Mouse (Mus musculus) neural tube, embryonic 14.5 days (tissue): ENCODE results near the gene 4930404H24Rik. TPM values are rescaled to one million over a fixed set of nuclear protein-coding genes. Genes with fewer than 3 reads are reported as not detected.

Source experiments
- ATAC-seq: fragments of 200-750 bp; cut with Nextera tagmentation; 2 replicates; pipeline ENCODE4 v1.8.0; 2017; ENCODE audit warnings: low read depth, mild to moderate bottlenecking, moderate TSS enrichment, moderate library complexity
- H3K27ac ChIP-seq: fragments of 300-500 bp; sonication (generic); 2 replicates; pipeline ENCODE4 v1.5.1; 2014; ENCODE audit warnings: low read depth, mild to moderate bottlenecking, control low read depth, low read length, moderate library complexity, mixed read lengths
- H3K27me3 ChIP-seq: fragments of 300-500 bp; sonication (generic); 2 replicates; pipeline ENCODE4 v1.6.1; 2014; ENCODE audit warnings: low read length; ENCODE audit not compliant: control insufficient read depth, insufficient read depth
- H3K36me3 ChIP-seq: fragments of 300-500 bp; sonication (generic); 2 replicates; pipeline ENCODE4 v1.6.1; 2014; ENCODE audit warnings: low read length, mixed read lengths; ENCODE audit not compliant: control insufficient read depth, insufficient read depth
- H3K4me1 ChIP-seq: fragments of 300-500 bp; sonication (generic); 2 replicates; pipeline ENCODE4 v1.6.1; 2014; ENCODE audit warnings: low read length; ENCODE audit not compliant: control insufficient read depth, insufficient read depth
- H3K4me2 ChIP-seq: fragments of 300-500 bp; sonication (generic); 2 replicates; pipeline ENCODE4 v1.6.1; 2014; ENCODE audit warnings: mild to moderate bottlenecking, low read depth, low read length, control low read depth
- H3K4me3 ChIP-seq: fragments of 300-500 bp; sonication (generic); 2 replicates; pipeline ENCODE4 v1.5.1; 2014; ENCODE audit warnings: low read depth, low read length, control low read depth, mixed read lengths
- H3K9ac ChIP-seq: fragments of 300-500 bp; sonication (generic); replicated peaks from 2 replicates; pipeline ENCODE4 v1.6.1; 2014; ENCODE audit warnings: low read depth, mild to moderate bottlenecking, control low read depth, low read length, mixed read lengths
- H3K9me3 ChIP-seq: fragments of 300-500 bp; sonication (generic); 2 replicates; pipeline ENCODE4 v1.6.1; 2016; ENCODE audit warnings: low read length; ENCODE audit not compliant: control insufficient read depth
- WGBS: fragments of 180-500 bp; shearing (Covaris S2); extraction: QIAGEN DNeasy Blood & Tissue Kit; methylation state at CpG from one replicate; pipeline ENCODE4 v1.1.7; 2014; 5-methylcytosine and 5-hydroxymethylcytosine counted together
- polyA plus RNA-seq: library from polyadenylated mRNA; unstranded; fragments of >200 nt; fragmentation: Nextera tagmentation; extraction: Ambion mirVana; gene quantifications from 2 replicates; pipeline ENCODE4 v1.2.1, GENCODE M21; 2014

Gene 4930404H24Rik
- polyA plus RNA-seq, 1 experiment from 2014 or later, result not detected

DNA sequence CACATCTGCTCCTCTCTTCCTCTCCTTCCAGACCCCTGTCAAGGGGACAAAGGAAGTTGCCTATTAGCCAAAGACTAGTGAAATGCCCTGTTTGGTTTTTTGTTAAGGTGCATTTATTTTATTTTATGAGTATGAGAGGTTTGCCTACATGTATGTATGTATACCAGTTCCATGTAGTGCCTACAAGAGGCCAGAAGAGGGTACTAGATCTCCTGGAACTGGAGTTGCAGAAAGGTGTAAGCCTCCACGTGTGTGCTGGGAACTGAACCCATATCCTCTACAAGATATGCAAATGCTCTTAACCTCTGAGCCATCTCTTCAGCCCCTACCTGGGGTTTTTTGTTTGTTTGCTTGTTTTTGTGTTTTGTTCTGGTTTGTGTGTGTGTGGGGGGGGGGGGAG lies 41.4 kb downstream of the 4930404H24Rik start:
- no peak overlapping the region for H3K27ac ChIP-seq
- no peak overlapping the region for H3K4me3 ChIP-seq
- H3K9me3 ChIP-seq, result no peaks in the 10 kb centered on the region
- H3K4me2 ChIP-seq, result no peak overlapping the region
- 73% methylated on average over 1 of the region's 1 CpGs for WGBS
- H3K27me3 ChIP-seq, result no peaks in the 10 kb centered on the region; the same call in 1 of the 2 replicates
- H3K9ac ChIP-seq, result no peak overlapping the region
- no peaks in the 10 kb centered on the region for H3K4me1 ChIP-seq
- no peaks in the 10 kb centered on the region for H3K36me3 ChIP-seq
- no peak for ATAC-seq

GRCm38 (mm10) chr2:153538898-153539297 lies 46.3 kb downstream of the 4930404H24Rik start:
- H3K27me3 ChIP-seq, result no peaks in the 10 kb centered on the region
- H3K4me1 ChIP-seq, result no peaks in the 10 kb centered on the region
- 90% methylated on average over 3 of the region's 3 CpGs for WGBS
- no peak overlapping the region for H3K27ac ChIP-seq
- no peak overlapping the region for H3K4me3 ChIP-seq
- no peaks in the 10 kb centered on the region for H3K36me3 ChIP-seq
- ATAC-seq, result no peak
- no peaks in the 10 kb centered on the region for H3K9me3 ChIP-seq
- no peak overlapping the region for H3K4me2 ChIP-seq
- no peak overlapping the region for H3K9ac ChIP-seq

DNA sequence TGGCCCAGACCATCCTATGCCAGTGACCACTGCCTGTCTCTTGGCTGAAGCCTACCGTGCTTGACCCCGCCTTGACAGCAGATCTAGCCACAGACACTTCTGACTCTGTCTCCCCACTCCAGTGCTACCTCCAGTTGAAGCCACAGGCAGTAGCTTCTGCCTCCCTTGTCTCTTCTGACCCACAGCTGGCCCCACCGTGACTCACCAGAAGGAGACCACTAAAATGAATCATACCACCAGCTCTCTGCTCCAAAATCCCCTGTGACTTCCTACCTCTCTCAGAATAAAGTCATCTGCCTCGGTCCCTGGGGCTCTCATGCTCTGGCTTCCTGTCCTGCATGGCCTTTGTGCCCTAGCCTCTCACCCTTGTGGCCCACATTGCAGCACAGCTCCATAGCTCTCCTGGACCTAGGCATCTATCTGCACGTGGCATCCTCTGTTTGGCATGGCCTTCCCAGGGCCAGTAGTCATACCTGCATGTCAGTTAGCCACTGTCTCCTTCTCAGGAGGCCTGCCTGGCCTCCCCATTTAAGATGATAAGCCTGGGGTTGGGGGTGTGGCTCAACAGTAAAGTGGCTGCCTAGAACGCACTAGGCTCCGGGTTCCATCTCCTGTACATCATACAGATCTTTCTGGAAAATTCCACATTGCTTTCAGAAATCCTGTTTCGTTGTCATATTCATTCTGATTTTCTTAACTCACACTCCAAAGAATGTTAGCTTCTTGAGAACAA lies 50.5 kb downstream of the 4930404H24Rik start:
- WGBS, result 84% methylated on average over 8 of the region's 8 CpGs
- Histone ChIP-seq H3K27ac (no peak overlapping the region), H3K9me3 (no peaks in the 10 kb centered on the region), H3K4me2 (no peak overlapping the region), H3K36me3 (no peaks in the 10 kb centered on the region), H3K4me3 (no peak overlapping the region), H3K4me1 (peaks cover 3% of the 10 kb centered on the region; the same call in 1 of the 2 replicates), H3K9ac (no peak overlapping the region), H3K27me3 (no peaks in the 10 kb centered on the region)
- ATAC-seq, result no peak

Other genes starting within 250 kb of the 4930404H24Rik start
- gene Kif3b, start 201.4 kb upstream of the 4930404H24Rik start, polyA plus RNA-seq, result 16.4 and 17.2 TPM in 2 replicates
- gene Asxl1, start 147.0 kb upstream of the 4930404H24Rik start, polyA plus RNA-seq, result 15.4 and 16.9 TPM in 2 replicates
- gene Nol4l, start 37.2 kb downstream of the 4930404H24Rik start, polyA plus RNA-seq, result 44.4 and 47.9 TPM in 2 replicates
- 77.1 and 77.3 TPM in 2 replicates for gene Commd7, start 140.0 kb downstream of the 4930404H24Rik start, polyA plus RNA-seq
- gene Dnmt3b, start 156.7 kb downstream of the 4930404H24Rik start, polyA plus RNA-seq, result 2.9 and 3.6 TPM in 2 replicates
- gene Dnmt3c, start 203.9 kb downstream of the 4930404H24Rik start, polyA plus RNA-seq, result not detected in 2 replicates
- 337 and 393 TPM in 2 replicates for gene Mapre1, start 248.5 kb downstream of the 4930404H24Rik start, polyA plus RNA-seq